ENCODE assay signal across 8 mouse cellular contexts in genomic region chr17:80982412-80982787, GRCm38 (mm10). TPM values are rescaled to one million over a fixed set of nuclear protein-coding genes. Genes with fewer than 3 reads are reported as not detected.
DNase-seq lines count a peak whose midpoint lies in the region; ATAC-seq lines count a peak whose summit lies in the region.

No protein-coding gene starts in this region.

- H3K4me1 ChIP-seq in midbrain, embryonic 13.5 days (replicated peaks), result peaks cover 21% of the 10 kb centered on the region

- intact Hi-C loops in left cerebral cortex, postnatal 36 days (cut with DNase I), result loop anchor here (1.0 to 5.0 kb wide), 3 partner anchors 35 to 361 kb away; no protein-coding TSS in a partner anchor

- peak overlapping the region; percentile 71 for H3K27ac ChIP-seq in midbrain, embryonic 13.5 days

- H3K4me2 ChIP-seq in midbrain, embryonic 13.5 days (replicated peaks), result no peak overlapping the region

- peak; percentile 85 for ATAC-seq in midbrain, embryonic 13.5 days

- no peaks in the 10 kb centered on the region for H3K27me3 ChIP-seq in midbrain, embryonic 13.5 days

- no peak overlapping the region for H3K4me3 ChIP-seq in midbrain, embryonic 13.5 days (replicated peaks)

- DNase-seq in 3T3-L1 (ENCODE audit: low read depth, low spot score), result peak; percentile 83
- peak; percentile 84 for DNase-seq in adrenal gland, postnatal 14 days
- peak; percentile 75 for DNase-seq in embryo, embryonic 9.5 days (ENCODE audit: extremely low spot score)
- DNase-seq in heart, adult 18-20 months, result peak; percentile 64 to 84
- DNase-seq in kidney, adult 18-20 months, result peak; percentile 79
- DNase-seq in left cerebral cortex, postnatal 36 days (ENCODE audit: low spot score in 2 of 2), result peak; percentile 84 to 87
- peak; percentile 28 to 65 for DNase-seq in spleen, postnatal 4 days (ENCODE audit: low spot score in 2 of 2)

- no peak overlapping the region for H3K9ac ChIP-seq in midbrain, embryonic 13.5 days (replicated peaks)

- 5% methylated on average over 8 of the region's 8 CpGs for WGBS in midbrain, embryonic 13.5 days

- H3K9me3 ChIP-seq in midbrain, embryonic 13.5 days, result no peaks in the 10 kb centered on the region

- no peaks in the 10 kb centered on the region for H3K36me3 ChIP-seq in midbrain, embryonic 13.5 days

RNA-seq across cellular contexts. Expression of gene Tmem178, which starts 38.0 kb away (rescaled TPM):
- total RNA-seq in adrenal gland, postnatal 14 days (2021), result 4.5 and 6.6 TPM in 2 replicates
- total RNA-seq in heart, adult 18-20 months (2021), result under 1 TPM; 0.28 to 0.50 TPM
- 100 to 1,000 TPM; 112 to 136 TPM for total RNA-seq in left cerebral cortex, postnatal 36 days (2021)
- polyA plus RNA-seq in midbrain, embryonic 13.5 days (2015; fragmentation: Nextera tagmentation; extraction: Ambion mirVana), result 25.7 and 32.0 TPM in 2 replicates

Comparison
In these comparisons a context has a peak if more than half of its experiments do, and no peak if none do; other contexts are left out.
1. RNA of gene Tmem178, which starts 38.0 kb away (total RNA-seq): 112 to 136 TPM in left cerebral cortex, postnatal 36 days; 4.5 to 6.6 TPM in adrenal gland, postnatal 14 days and 0.28 to 0.50 TPM in heart, adult 18-20 months; every median in the first group is over 10 times any median in the second.
2. Peak in every context shown above with its lines, with median percentiles within 50 percentile points of each other: DNase-seq.